Mouse (Mus musculus) spleen, adult 2 months (tissue): Measurements from ENCODE around the gene Rhoc.

Experiments used
- CTCF ChIP-seq: fragments of 200-500 bp; IDR thresholded peaks from 2 replicates; pipeline ENCODE4 v1.5.1; 2011; ENCODE audit warnings: mild to moderate bottlenecking, inconsistent platforms; ENCODE audit not compliant: insufficient read depth, insufficient read length, insufficient replicate concordance; ENCODE audit errors: extremely low read depth
- POLR2A ChIP-seq: fragments of 200-500 bp; IDR thresholded peaks from 2 replicates; pipeline ENCODE4 v1.6.1; 2011; ENCODE audit warnings: low read depth, low read length, inconsistent platforms

GRCm38 (mm10) chr3:104770918-104771317 is 17.3 kb upstream of the Rhoc start:
- TF ChIP-seq CTCF (no peak), POLR2A (no peak)
